Mouse (Mus musculus) left cerebral cortex, postnatal 14 days (tissue): ENCODE measurements around the gene Glis1. TPM values are rescaled to one million over a fixed set of nuclear protein-coding genes. Genes with fewer than 3 reads are reported as not detected.

Source experiments
- DNase-seq, 2 experiments: peaks; one replicate each; pipeline ENCODE4 v3.0.0; 2021 to 2022; ENCODE audit warnings: low spot score in 2 of 2, mixed read lengths in 1 of 2
- intact Hi-C: fragments of 180-260 bp; cut with DNase I; formaldehyde crosslinking; loops from one replicate; pipeline ENCODE4 v1.15.1; 2025
- long read RNA-seq, 2 experiments: library from polyadenylated mRNA; stranded (forward); transcript quantifications; one replicate each; pipeline ENCODE4 v2.0.0; 2021
- total RNA-seq, 2 experiments: library from RNA; stranded (reverse); gene quantifications; 2 replicates each; pipeline ENCODE4 v1.2.3; 2021

The Glis1 gene
- 1 to 10 TPM; 1.4 to 2.3 TPM for total RNA-seq
- long read RNA-seq, experiment 1: 0 reads
- long read RNA-seq, experiment 2: 0 reads

- intact Hi-C loops: no loop called here
- DNase-seq: peak; percentile 56 to 66
Observed at GRCm38 (mm10) chr4:107434356-107435237, at the start of gene Glis1. Gene Glis1 (plus strand): TSS chr4:107434591.

GRCm38 (mm10) chr4:107387038-107387437, 47.4 kb upstream of the Glis1 start:
- peak in 1 of 2 experiments; percentile 19 for DNase-seq
- intact Hi-C loops: no loop called here

- DNase-seq: no peak
- intact Hi-C loops: no loop called here
Observed at GRCm38 (mm10) chr4:107387465-107387864, 46.9 kb upstream of the Glis1 start.

- DNase-seq: no peak
- intact Hi-C loops: no loop called here
Observed at GRCm38 (mm10) chr4:107388291-107388690, 46.1 kb upstream of the Glis1 start.

- intact Hi-C loops: no loop called here
- DNase-seq: no peak
Observed at GRCm38 (mm10) chr4:107389345-107389744, 45.0 kb upstream of the Glis1 start.

- intact Hi-C loops: no loop called here
- no peak for DNase-seq
Observed at GRCm38 (mm10) chr4:107393771-107394170, 40.6 kb upstream of the Glis1 start.

- DNase-seq: no peak
- intact Hi-C loops: loop anchor here (5.0 kb wide), 2 partner anchors 232 to 282 kb away; no protein-coding TSS in a partner anchor
Observed at GRCm38 (mm10) chr4:107420202-107420601, 14.2 kb upstream of the Glis1 start.

- intact Hi-C loops: loop anchor here (5.0 kb wide), 2 partner anchors 231 to 281 kb away; no protein-coding TSS in a partner anchor
- no peak for DNase-seq
Observed at GRCm38 (mm10) chr4:107421711-107422110, 12.7 kb upstream of the Glis1 start.

GRCm38 (mm10) chr4:107422176-107422575, 12.2 kb upstream of the Glis1 start:
- peak in 1 of 2 experiments; percentile 32 for DNase-seq
- intact Hi-C loops: loop anchor here (5.0 kb wide), 2 partner anchors 230 to 280 kb away; no protein-coding TSS in a partner anchor

GRCm38 (mm10) chr4:107425616-107426015, 8.8 kb upstream of the Glis1 start:
- intact Hi-C loops: no loop called here
- no peak for DNase-seq

- DNase-seq: peak; percentile 42 to 44
- intact Hi-C loops: no loop called here
Observed at GRCm38 (mm10) chr4:107426631-107427030, 7.8 kb upstream of the Glis1 start.

GRCm38 (mm10) chr4:107432717-107433116, 1.7 kb upstream of the Glis1 start:
- intact Hi-C loops: no loop called here
- DNase-seq: peak; percentile 65 to 82

- intact Hi-C loops: no loop called here
- no peak for DNase-seq
Observed at GRCm38 (mm10) chr4:107433998-107434355, 414 bp upstream of the Glis1 start.

GRCm38 (mm10) chr4:107435238-107435946, 1.0 kb downstream of the Glis1 start:
- intact Hi-C loops: no loop called here
- DNase-seq: no peak

- intact Hi-C loops: no loop called here
- no peak for DNase-seq
Observed at GRCm38 (mm10) chr4:107436476-107436875, 2.1 kb downstream of the Glis1 start.

- no peak for DNase-seq
Observed at GRCm38 (mm10) chr4:107438741-107439140, 4.3 kb downstream of the Glis1 start.

GRCm38 (mm10) chr4:107440306-107440705, 5.9 kb downstream of the Glis1 start:
- intact Hi-C loops: no loop called here
- DNase-seq: no peak

More at GRCm38 (mm10) chr4:107438741-107439140, 4.3 kb downstream of the Glis1 start:
- intact Hi-C loops: no loop called here

- intact Hi-C loops: no loop called here
- no peak for DNase-seq
Observed at GRCm38 (mm10) chr4:107442288-107442687, 7.9 kb downstream of the Glis1 start.

GRCm38 (mm10) chr4:107442891-107443483, 8.6 kb downstream of the Glis1 start:
- intact Hi-C loops: no loop called here
- DNase-seq: no peak

GRCm38 (mm10) chr4:107443621-107444020, 9.2 kb downstream of the Glis1 start:
- intact Hi-C loops: no loop called here
- DNase-seq: no peak
